Mouse (Mus musculus) heart, embryonic 12.5 days (tissue): ENCODE data around the gene Il22ra1. TPM values are rescaled to one million over a fixed set of nuclear protein-coding genes. Genes with fewer than 3 reads are reported as not detected.

Source experiments
- ATAC-seq: fragments of 200-750 bp; cut with Nextera tagmentation; 2 replicates; pipeline ENCODE4 v1.8.0; 2017; ENCODE audit warnings: moderate TSS enrichment, moderate library complexity; ENCODE audit not compliant: insufficient number of reproducible peaks, low FRiP score
- H3K27ac ChIP-seq: fragments of 300-500 bp; sonication (generic); 2 replicates; pipeline ENCODE4 v1.5.1; 2016; ENCODE audit warnings: mild to moderate bottlenecking, moderate library complexity; ENCODE audit not compliant: poor library complexity, severe bottlenecking
- H3K27me3 ChIP-seq: fragments of 300-500 bp; sonication (generic); replicated peaks from 2 replicates; pipeline ENCODE4 v1.6.1; 2016; ENCODE audit warnings: mild to moderate bottlenecking, moderate library complexity
- H3K36me3 ChIP-seq: fragments of 300-500 bp; sonication (generic); 2 replicates; pipeline ENCODE4 v1.6.1; 2016; ENCODE audit warnings: mild to moderate bottlenecking, moderate library complexity
- H3K4me1 ChIP-seq: fragments of 300-500 bp; sonication (generic); replicated peaks from 2 replicates; pipeline ENCODE4 v1.6.1; 2016; ENCODE audit warnings: mild to moderate bottlenecking
- H3K4me2 ChIP-seq: fragments of 300-500 bp; sonication (generic); 2 replicates; pipeline ENCODE4 v1.6.1; 2016; ENCODE audit warnings: mild to moderate bottlenecking, moderate library complexity
- H3K4me3 ChIP-seq: fragments of 300-500 bp; sonication (generic); 2 replicates; pipeline ENCODE4 v1.5.1; 2016; ENCODE audit warnings: mild to moderate bottlenecking
- H3K9ac ChIP-seq: fragments of 300-500 bp; sonication (generic); 2 replicates; pipeline ENCODE4 v1.6.1; 2016; ENCODE audit warnings: mild to moderate bottlenecking, moderate library complexity
- H3K9me3 ChIP-seq: fragments of 300-500 bp; sonication (generic); replicated peaks from 2 replicates; pipeline ENCODE4 v1.6.1; 2016; ENCODE audit warnings: mild to moderate bottlenecking, moderate library complexity
- WGBS: fragments of 180-500 bp; shearing (Covaris S2); methylation state at CpG from one replicate; pipeline ENCODE4 v1.1.7; 2016; 5-methylcytosine and 5-hydroxymethylcytosine counted together
- polyA plus RNA-seq: library from polyadenylated mRNA; unstranded; fragments of >200 nt; fragmentation: Nextera tagmentation; extraction: Ambion mirVana; gene quantifications from 2 replicates; pipeline ENCODE4 v1.2.1, GENCODE M21; 2016

Gene Il22ra1
- polyA plus RNA-seq = not detected in 2 replicates

DNA sequence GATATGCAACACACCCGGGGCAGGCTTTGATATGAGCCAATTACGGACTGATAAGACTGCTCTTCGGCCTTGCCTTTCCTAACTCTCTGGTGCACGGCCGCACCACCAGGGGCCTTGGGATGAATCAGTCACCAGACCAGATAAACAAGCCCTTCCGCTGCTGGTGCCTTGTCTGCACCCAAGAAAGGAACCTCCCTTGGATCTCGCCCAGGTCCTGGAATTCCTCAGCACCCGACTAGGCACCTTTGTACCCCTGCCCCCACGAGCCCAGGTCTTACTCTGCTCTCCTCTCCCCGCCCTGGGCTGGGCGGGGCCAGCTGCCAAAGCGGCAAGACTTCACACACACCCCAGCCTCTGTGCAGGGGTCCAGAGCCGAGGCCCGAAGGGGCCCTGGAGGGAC, at the start of gene Il22ra1:
Gene Il22ra1, plus strand, starts transcription at position 356 of the 400 bp plus-strand sequence.
- 9% methylated on average over 14 of the region's 14 CpGs for WGBS
- H3K9me3 ChIP-seq = peaks cover 8% of the 10 kb centered on the region; the same call in 1 of the 2 replicates
- H3K27me3 ChIP-seq = peaks cover 20% of the 10 kb centered on the region
- peak within 1 kb of the TSS; percentile 30 for H3K4me3 ChIP-seq
- H3K27ac ChIP-seq = no peak within 1 kb of the TSS
- peak within 1 kb of the TSS; percentile 55 for H3K4me2 ChIP-seq
- no peaks in the 10 kb centered on the region for H3K36me3 ChIP-seq
- H3K9ac ChIP-seq = 0 out of 2 replicates have a peak within 1 kb of the TSS, but pooled peaks have one; percentile 0
- H3K4me1 ChIP-seq = peaks cover 21% of the 10 kb centered on the region
- peak; percentile 36; the same call in 1 of the 2 replicates for ATAC-seq

DNA sequence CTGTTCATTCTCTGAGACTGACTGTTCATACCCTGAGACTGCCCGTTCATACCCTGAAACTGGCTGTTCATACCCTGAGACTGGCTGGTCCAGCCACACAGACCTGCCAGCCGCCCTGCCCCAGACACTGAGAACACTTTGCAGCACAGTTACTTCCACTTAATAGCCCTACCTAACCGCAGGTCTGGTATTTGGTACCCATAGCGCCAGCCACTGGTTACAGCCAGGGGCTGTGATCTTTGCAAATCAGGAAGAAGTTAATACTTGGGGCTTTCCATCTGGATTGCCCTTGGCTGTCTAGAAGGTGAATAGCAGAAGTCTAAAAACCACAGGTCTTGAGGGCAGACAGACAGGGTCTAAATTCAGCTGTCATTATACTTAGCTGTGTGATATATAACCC, 48.7 kb upstream of the Il22ra1 start:
- ATAC-seq = no peak
- 68% methylated on average over 4 of the region's 4 CpGs for WGBS
- no peaks in the 10 kb centered on the region for H3K9me3 ChIP-seq

DNA sequence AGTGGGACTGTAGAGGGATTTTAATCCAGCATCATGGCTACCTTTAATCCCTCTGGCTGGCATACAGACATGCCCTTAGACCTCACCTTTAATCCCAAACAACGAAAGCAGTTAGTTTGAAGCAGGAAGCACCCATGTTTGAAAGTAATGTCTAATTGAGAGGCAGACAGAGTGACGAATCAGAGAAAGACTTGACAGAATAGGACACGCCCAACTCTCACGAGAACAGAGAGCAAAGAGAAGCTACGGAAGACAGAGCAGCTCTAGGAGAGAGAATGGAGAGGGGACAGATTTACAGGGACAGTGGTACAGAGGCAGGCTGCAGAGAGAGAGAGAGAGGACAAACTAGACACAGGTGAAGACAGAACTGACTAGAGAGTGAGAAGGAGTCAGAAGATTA, 46.2 kb upstream of the Il22ra1 start:
- Histone ChIP-seq H3K9ac (no peak overlapping the region), H3K4me3 (no peak overlapping the region), H3K27me3 (peaks cover 22% of the 10 kb centered on the region), H3K27ac (no peak overlapping the region), H3K4me2 (no peak overlapping the region), H3K9me3 (no peaks in the 10 kb centered on the region), H3K36me3 (no peaks in the 10 kb centered on the region), H3K4me1 (peaks cover 4% of the 10 kb centered on the region)
- no peak for ATAC-seq
- 73% methylated on average over 5 of the region's 5 CpGs for WGBS

More for the DNA sequence above, 48.7 kb upstream of the Il22ra1 start:
- Histone ChIP-seq H3K27me3 (peaks cover 13% of the 10 kb centered on the region; the same call in 1 of the 2 replicates), H3K9ac (no peak overlapping the region), H3K27ac (no peak overlapping the region), H3K4me1 (peaks cover 6% of the 10 kb centered on the region), H3K36me3 (no peaks in the 10 kb centered on the region), H3K4me2 (no peak overlapping the region), H3K4me3 (no peak overlapping the region)

DNA sequence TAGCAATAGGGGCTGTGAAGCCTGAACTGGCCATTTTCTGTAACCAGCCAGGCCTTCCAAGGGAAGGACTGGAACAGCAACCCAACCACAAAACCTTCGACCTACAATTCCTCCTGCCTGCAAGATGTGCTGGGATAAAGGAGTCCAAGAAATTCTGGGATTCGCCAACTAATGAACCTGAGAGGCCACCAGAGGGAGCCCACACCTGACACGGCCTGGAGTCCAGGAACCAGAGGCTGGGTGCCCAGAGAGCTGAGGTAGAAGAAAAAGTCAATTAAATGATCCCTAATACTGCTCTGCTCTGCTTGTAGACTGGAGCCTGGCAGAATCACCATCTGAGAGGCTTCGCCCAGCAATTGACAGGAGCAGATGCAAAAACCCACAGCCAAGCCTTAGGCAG, 44.4 kb upstream of the Il22ra1 start:
- Histone ChIP-seq H3K4me3 (no peak overlapping the region), H3K27ac (no peak overlapping the region), H3K36me3 (no peaks in the 10 kb centered on the region), H3K4me2 (no peak overlapping the region), H3K4me1 (peaks cover 4% of the 10 kb centered on the region), H3K9ac (no peak overlapping the region), H3K9me3 (no peaks in the 10 kb centered on the region), H3K27me3 (peaks cover 34% of the 10 kb centered on the region)
- no peak for ATAC-seq
- WGBS = 17% methylated on average over 4 of the region's 4 CpGs

DNA sequence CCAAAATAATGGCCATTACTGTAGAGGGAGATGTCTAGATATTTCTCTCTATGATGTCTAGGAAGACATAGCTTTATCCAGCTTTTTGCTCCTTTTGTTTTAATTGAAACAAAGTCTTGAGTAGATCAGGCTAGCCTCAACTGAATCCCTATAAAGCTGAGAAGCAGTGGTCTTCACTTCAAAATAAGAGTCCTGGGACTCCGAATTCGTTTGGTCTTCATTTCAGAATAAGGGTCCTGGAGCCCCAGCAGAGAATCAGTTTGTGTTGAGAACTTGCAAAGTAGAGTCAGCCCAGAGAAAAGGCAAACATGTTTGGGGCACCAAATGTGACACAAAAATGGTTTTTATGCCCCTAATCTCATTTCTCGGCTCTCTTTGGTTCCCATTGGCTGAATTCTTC, 43.2 kb upstream of the Il22ra1 start:
- H3K4me2 ChIP-seq = no peak overlapping the region
- no peaks in the 10 kb centered on the region for H3K36me3 ChIP-seq
- H3K4me3 ChIP-seq = no peak overlapping the region
- H3K9me3 ChIP-seq = no peaks in the 10 kb centered on the region
- peaks cover 41% of the 10 kb centered on the region for H3K27me3 ChIP-seq
- 21% methylated on average over 3 of the region's 3 CpGs for WGBS
- H3K4me1 ChIP-seq = peaks cover 4% of the 10 kb centered on the region
- no peak overlapping the region for H3K9ac ChIP-seq
- no peak overlapping the region for H3K27ac ChIP-seq
- no peak for ATAC-seq

DNA sequence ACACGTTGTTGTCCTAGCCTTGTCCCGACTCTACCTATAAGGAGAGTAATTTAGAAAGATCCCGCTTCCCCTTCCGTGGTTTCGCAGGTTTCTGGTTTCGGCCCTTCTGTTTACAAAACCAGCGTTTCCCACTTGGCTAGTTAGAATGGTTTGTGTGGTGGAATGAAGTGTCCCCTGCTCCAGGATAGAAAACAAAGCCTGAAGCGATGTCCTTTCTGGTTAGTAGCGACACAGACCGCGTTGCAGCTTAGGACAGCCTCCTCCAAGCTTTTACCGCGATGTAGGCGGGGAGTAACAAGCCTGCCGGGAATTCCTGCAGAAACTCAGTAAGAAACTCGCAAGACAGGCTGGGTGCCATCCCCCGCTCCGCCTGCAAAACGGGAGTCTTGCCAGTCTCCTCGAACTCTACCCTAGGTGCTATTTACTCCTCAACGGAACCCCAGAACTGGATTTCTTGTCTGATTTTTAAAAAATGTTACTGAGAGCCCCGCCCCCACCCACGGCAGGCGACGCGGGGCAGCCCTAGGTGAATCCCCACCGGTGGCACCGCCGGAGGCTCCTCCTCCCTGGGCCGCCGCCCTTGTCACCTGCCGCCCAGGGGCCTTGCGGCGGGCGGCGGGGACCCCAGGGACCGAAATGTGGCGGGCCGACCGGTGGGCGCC, 41.9 kb upstream of the Il22ra1 start, which contains the start of gene Ifnlr1:
Gene Ifnlr1, plus strand, starts transcription at position 382 of the 662 bp plus-strand sequence.
- WGBS = 2% methylated on average over 41 of the region's 41 CpGs
- Histone ChIP-seq H3K4me3 (peak within 1 kb of the TSS; percentile 76), H3K27ac (no peak within 1 kb of the TSS), H3K36me3 (no peaks in the 10 kb centered on the region), H3K4me1 (peaks cover 4% of the 10 kb centered on the region), H3K9ac (peak within 1 kb of the TSS; percentile 75), H3K9me3 (no peaks in the 10 kb centered on the region), H3K4me2 (peak within 1 kb of the TSS; percentile 98), H3K27me3 (peaks cover 50% of the 10 kb centered on the region)
- peak; percentile 45; the same call in 1 of the 2 replicates for ATAC-seq

DNA sequence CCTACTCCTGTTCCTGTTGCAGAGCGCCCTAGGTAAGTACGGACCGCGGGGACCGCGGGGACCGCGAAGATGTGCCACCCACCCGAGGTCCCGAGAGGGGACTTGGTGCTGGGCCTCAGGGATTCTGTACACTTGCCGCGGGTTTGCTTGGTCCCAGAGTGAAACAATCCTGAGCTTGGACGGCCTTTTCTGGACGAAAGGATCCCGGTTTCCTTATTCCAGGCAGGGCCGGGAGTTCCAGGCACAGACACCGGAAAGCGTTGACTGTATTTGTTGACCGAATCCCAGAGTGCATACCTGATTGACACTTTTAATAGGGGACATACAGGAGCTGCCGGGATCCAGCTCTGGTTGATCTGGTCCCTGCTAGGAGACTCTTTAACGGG, 41.4 kb upstream of the Il22ra1 start:
- Histone ChIP-seq H3K9ac (peak overlapping the region; percentile 75), H3K36me3 (no peaks in the 10 kb centered on the region), H3K27ac (no peak overlapping the region), H3K4me1 (peaks cover 4% of the 10 kb centered on the region), H3K4me3 (peak overlapping the region; percentile 76), H3K27me3 (peaks cover 52% of the 10 kb centered on the region), H3K4me2 (peak overlapping the region; percentile 98), H3K9me3 (no peaks in the 10 kb centered on the region)
- ATAC-seq = no peak
- under 1% methylated on average over 21 of the region's 21 CpGs for WGBS

DNA sequence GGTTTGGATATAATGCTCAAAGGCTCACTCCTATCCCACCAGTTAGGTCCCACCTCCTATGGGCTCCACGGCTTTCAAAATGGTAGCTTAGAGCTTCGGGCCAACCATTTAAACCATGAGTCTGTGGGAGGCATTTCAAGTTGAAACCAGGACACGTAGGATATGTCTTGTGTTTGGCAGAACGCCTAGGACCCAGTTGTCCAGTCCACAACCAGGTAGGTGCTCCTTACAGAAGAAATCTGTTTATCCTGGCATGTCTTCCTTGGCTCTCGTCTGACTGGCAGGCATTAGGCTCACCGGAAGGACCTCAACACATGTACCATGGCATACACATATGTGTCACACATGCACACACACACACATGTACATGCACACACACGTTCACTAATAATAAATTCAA, 38.2 kb upstream of the Il22ra1 start:
- 82% methylated on average over 7 of the region's 7 CpGs for WGBS
- H3K9ac ChIP-seq = no peak overlapping the region
- no peak overlapping the region for H3K4me2 ChIP-seq
- no peaks in the 10 kb centered on the region for H3K36me3 ChIP-seq
- no peaks in the 10 kb centered on the region for H3K9me3 ChIP-seq
- ATAC-seq = no peak
- H3K4me1 ChIP-seq = no peaks in the 10 kb centered on the region; the same call in 1 of the 2 replicates
- H3K27me3 ChIP-seq = peaks cover 45% of the 10 kb centered on the region
- H3K4me3 ChIP-seq = no peak overlapping the region
- no peak overlapping the region for H3K27ac ChIP-seq

DNA sequence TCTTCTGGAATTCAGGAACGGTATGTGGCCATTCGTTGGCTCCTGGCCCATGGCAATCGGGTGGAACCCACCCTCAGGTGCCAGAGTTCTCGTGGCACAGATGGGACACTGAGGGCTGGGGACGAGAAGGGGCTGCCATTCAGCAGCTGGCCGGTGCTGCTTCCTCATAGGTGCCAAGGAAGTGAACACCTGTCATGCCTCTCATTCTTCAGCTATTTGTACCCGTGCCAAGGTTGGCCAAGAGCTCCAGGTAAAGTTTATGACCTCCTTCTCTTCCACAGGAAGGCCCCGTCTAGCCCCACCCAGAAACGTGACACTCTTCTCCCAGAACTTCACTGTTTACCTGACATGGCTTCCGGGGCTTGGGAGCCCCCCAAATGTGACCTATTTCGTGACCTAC, 37.7 kb upstream of the Il22ra1 start:
- H3K36me3 ChIP-seq = no peaks in the 10 kb centered on the region
- no peak overlapping the region for H3K4me3 ChIP-seq
- H3K9ac ChIP-seq = no peak overlapping the region
- no peak overlapping the region for H3K27ac ChIP-seq
- H3K27me3 ChIP-seq = peaks cover 41% of the 10 kb centered on the region
- H3K4me1 ChIP-seq = no peaks in the 10 kb centered on the region; the same call in 1 of the 2 replicates
- ATAC-seq = no peak
- 75% methylated on average over 11 of the region's 11 CpGs for WGBS
- no peak overlapping the region for H3K4me2 ChIP-seq
- H3K9me3 ChIP-seq = no peaks in the 10 kb centered on the region

DNA sequence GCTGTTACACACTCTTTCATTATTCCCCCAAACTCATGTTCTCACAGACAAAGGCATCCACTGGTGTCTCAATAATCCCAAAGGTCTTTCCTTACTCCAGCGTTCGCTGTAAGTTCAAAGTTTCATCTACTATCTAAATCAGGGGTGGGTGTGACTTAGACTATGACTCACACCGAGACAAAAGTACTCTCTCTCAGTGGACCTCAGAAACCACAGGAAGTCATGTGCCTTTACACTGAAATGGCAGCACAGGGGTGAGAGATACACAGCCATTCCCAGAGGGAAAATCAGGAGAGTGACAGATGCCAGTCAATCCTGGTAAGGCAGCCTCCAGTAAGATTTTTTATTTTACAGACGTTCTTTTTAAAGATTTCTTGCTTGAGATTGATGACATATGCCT, 35.1 kb upstream of the Il22ra1 start:
- 63% methylated on average over 4 of the region's 4 CpGs for WGBS
- peaks cover 27% of the 10 kb centered on the region for H3K27me3 ChIP-seq
- no peak for ATAC-seq

DNA sequence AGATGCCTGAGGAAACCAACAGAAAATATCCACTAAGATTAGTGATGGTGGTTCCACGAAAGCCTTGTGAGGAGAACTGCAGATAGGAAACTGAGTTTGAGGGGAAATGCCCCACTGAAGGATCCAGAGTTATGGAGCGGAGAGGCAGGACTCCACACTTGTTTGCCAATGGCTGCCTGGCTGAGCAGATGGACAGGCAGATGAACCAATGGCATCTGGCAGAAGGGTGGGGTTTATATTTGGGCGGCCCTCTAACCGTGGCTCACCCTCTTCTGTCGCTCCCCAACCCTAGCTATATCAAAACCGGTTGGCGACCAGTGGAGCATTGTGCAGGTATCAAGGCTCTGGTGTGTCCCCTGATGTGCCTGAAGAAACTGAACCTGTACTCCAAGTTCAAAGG, 29.5 kb upstream of the Il22ra1 start:
- H3K36me3 ChIP-seq = no peaks in the 10 kb centered on the region
- H3K27ac ChIP-seq = no peak overlapping the region
- H3K4me3 ChIP-seq = no peak overlapping the region
- H3K9me3 ChIP-seq = peaks cover 10% of the 10 kb centered on the region
- no peak for ATAC-seq
- peak overlapping the region; percentile 41 for H3K4me2 ChIP-seq
- H3K4me1 ChIP-seq = peaks cover 3% of the 10 kb centered on the region; the same call in 1 of the 2 replicates
- H3K27me3 ChIP-seq = 0 out of 2 replicates have a peak, but pooled peaks cover 3% of the 10 kb centered on the region
- no peak overlapping the region for H3K9ac ChIP-seq
- WGBS = 69% methylated on average over 7 of the region's 7 CpGs

More for the DNA sequence above, 35.1 kb upstream of the Il22ra1 start:
- Histone ChIP-seq H3K27ac (no peak overlapping the region), H3K36me3 (no peaks in the 10 kb centered on the region), H3K4me3 (no peak overlapping the region), H3K9ac (no peak overlapping the region), H3K4me2 (no peak overlapping the region), H3K4me1 (no peaks in the 10 kb centered on the region), H3K9me3 (peaks cover 5% of the 10 kb centered on the region)
